Comparison of ENCODE assay signal across 12 mouse cellular contexts in genomic region chr15:81718336-81719138, GRCm38 (mm10). TPM values are rescaled to one million over a fixed set of nuclear protein-coding genes. Genes with fewer than 3 reads are reported as not detected.
DNase-seq lines count a peak whose midpoint lies in the region; ATAC-seq and TF ChIP-seq lines count a peak whose summit lies in the region.
"Had no signal": no experiment of that assay in that cellular context is flagged by ENCODE, and none has a peak within 500 bp of the region (broad histone marks: within the 10 kb centered on the region; RNA-seq: fewer than 3 reads in every experiment).

No protein-coding gene starts in this region.

- no peaks in the 10 kb centered on the region for H3K27me3 ChIP-seq in midbrain, embryonic 15.5 days (replicated peaks)
- H3K27me3 ChIP-seq: CH12.LX; limb, embryonic 15.5 days had no signal

- H3K27ac ChIP-seq in layer of hippocampus, adult 2 months, result peak overlapping the region; percentile 70
- peak overlapping the region; percentile 90 for H3K27ac ChIP-seq in midbrain, embryonic 15.5 days
- H3K27ac ChIP-seq: limb, embryonic 15.5 days had no signal

- peaks cover 16% of the 10 kb centered on the region for H3K4me1 ChIP-seq in midbrain, embryonic 15.5 days
- H3K4me1 ChIP-seq: limb, embryonic 15.5 days had no signal

- 49% methylated on average over 9 of the region's 9 CpGs for WGBS in midbrain, embryonic 15.5 days

- H3K4me3 ChIP-seq in layer of hippocampus, adult 2 months, result no peak overlapping the region
- no peak overlapping the region for H3K4me3 ChIP-seq in midbrain, embryonic 15.5 days
- H3K4me3 ChIP-seq: limb, embryonic 15.5 days had no signal

- peaks cover 43% of the 10 kb centered on the region for H3K36me3 ChIP-seq in midbrain, embryonic 15.5 days (replicated peaks)

- H3K9ac ChIP-seq in midbrain, embryonic 15.5 days, result 0 out of 2 replicates have a peak overlapping the region, but pooled peaks have one; percentile 7
- H3K9ac ChIP-seq: limb, embryonic 15.5 days had no signal

- no peaks in the 10 kb centered on the region for H3K9me3 ChIP-seq in midbrain, embryonic 15.5 days
- H3K9me3 ChIP-seq: limb, embryonic 15.5 days had no signal

- peak in 1 of 2 experiments; percentile 51 for DNase-seq in layer of hippocampus, adult 2 months (ENCODE audit: low spot score in 2 of 2)
- DNase-seq in layer of hippocampus, postnatal 10 days (ENCODE audit: low spot score in 2 of 2), result no peak
- peak; percentile 88 for DNase-seq in brain, embryonic 14.5 days (ENCODE audit: low read depth)
- DNase-seq in frontal cortex, postnatal 14 days (ENCODE audit: low spot score in 2 of 2), result peak; percentile 36 to 67
- no peak for DNase-seq in adrenal gland, adult 2 months
- DNase-seq in thymus, postnatal 14 days, result no peak
- DNase-seq: kidney, adult 18-20 months had no signal

- TF ChIP-seq POLR2A in brain, embryonic 14.5 days (IDR thresholded peaks at IDR 0.05; ENCODE audit: borderline replicate concordance, extremely low read depth, insufficient read depth, insufficient read length, poor library complexity, severe bottlenecking), result no peak

- H3K4me2 ChIP-seq in midbrain, embryonic 15.5 days, result peak overlapping the region; percentile 20
- H3K4me2 ChIP-seq: limb, embryonic 15.5 days had no signal

- ATAC-seq in midbrain, embryonic 15.5 days (replicated peaks), result peak; percentile 94
- no peak for ATAC-seq in activated CD4-positive, CD25-positive, alpha-beta regulatory T cell, adult 4 months

- TF ChIP-seq CTCF in layer of hippocampus, adult 2 months (conservative IDR thresholded peaks at IDR 0.05), result no peak
- TF ChIP-seq CTCF in brain, embryonic 14.5 days (IDR thresholded peaks at IDR 0.05; ENCODE audit: borderline replicate concordance, extremely low read depth, insufficient read depth, insufficient read length), result no peak

RNA-seq across cellular contexts. Expression of gene Chadl, which starts 21.4 kb away (rescaled TPM):
- total RNA-seq in layer of hippocampus, adult 2 months (2021), result 10 to 100 TPM; 11.7 to 12.3 TPM
- total RNA-seq in layer of hippocampus, postnatal 10 days (2021), result 10 to 100 TPM; 24.0 to 31.8 TPM
- polyA plus RNA-seq in brain, embryonic 14.5 days (2012; rRNA removed), result 14.8 and 14.9 TPM in 2 replicates
- polyA plus RNA-seq in midbrain, embryonic 15.5 days (2015; fragmentation: Nextera tagmentation; extraction: Ambion mirVana), result 31.2 and 33.7 TPM in 2 replicates
- under 1 TPM; 0.46 to 0.78 TPM for polyA plus RNA-seq in activated CD4-positive, CD25-positive, alpha-beta regulatory T cell, adult 4 months (2017; shearing (Covaris generic))
- 1 to 10 TPM; 2.3 to 4.4 TPM for total RNA-seq in adrenal gland, adult 2 months (2021)
- 32.2 and 38.7 TPM in 2 replicates for polyA plus RNA-seq in adrenal gland, adult 2 months (2012; rRNA removed)
- total RNA-seq: common myeloid progenitor, adult 5-6 weeks had no signal

RNA-seq across cellular contexts. Expression of gene Zc3h7b, which starts 26.3 kb away (rescaled TPM):
- 100 to 1,000 TPM; 140 to 145 TPM for total RNA-seq in layer of hippocampus, adult 2 months (2021)
- 100 to 1,000 TPM; 155 to 187 TPM for total RNA-seq in layer of hippocampus, postnatal 10 days (2021)
- 80.6 and 102 TPM in 2 replicates for polyA plus RNA-seq in brain, embryonic 14.5 days (2012; rRNA removed)
- polyA plus RNA-seq in midbrain, embryonic 15.5 days (2015; fragmentation: Nextera tagmentation; extraction: Ambion mirVana), result 59.2 and 59.7 TPM in 2 replicates
- polyA plus RNA-seq in activated CD4-positive, CD25-positive, alpha-beta regulatory T cell, adult 4 months (2017; shearing (Covaris generic)), result 1 to 10 TPM; 5.2 to 7.1 TPM
- total RNA-seq in adrenal gland, adult 2 months (2021), result 10 to 100 TPM; 62.9 to 87.9 TPM
- 54.0 and 60.6 TPM in 2 replicates for polyA plus RNA-seq in adrenal gland, adult 2 months (2012; rRNA removed)

RNA-seq across cellular contexts. Expression of gene Rangap1, which starts 26.8 kb away (rescaled TPM):
- total RNA-seq in layer of hippocampus, adult 2 months (2021), result 100 to 1,000 TPM; 149 to 162 TPM
- 100 to 1,000 TPM; 189 to 201 TPM for total RNA-seq in layer of hippocampus, postnatal 10 days (2021)
- 98.8 and 131 TPM in 2 replicates for polyA plus RNA-seq in brain, embryonic 14.5 days (2012; rRNA removed)
- polyA plus RNA-seq in midbrain, embryonic 15.5 days (2015; fragmentation: Nextera tagmentation; extraction: Ambion mirVana), result 162 and 164 TPM in 2 replicates
- 10 to 100 TPM; 39.7 to 56.1 TPM for polyA plus RNA-seq in activated CD4-positive, CD25-positive, alpha-beta regulatory T cell, adult 4 months (2017; shearing (Covaris generic))
- 10 to 100 TPM; 57.1 to 73.0 TPM for total RNA-seq in adrenal gland, adult 2 months (2021)
- polyA plus RNA-seq in adrenal gland, adult 2 months (2012; rRNA removed), result 20.8 and 24.9 TPM in 2 replicates

RNA-seq across cellular contexts. Expression of gene L3mbtl2, which starts 54.8 kb away (rescaled TPM):
- total RNA-seq in layer of hippocampus, adult 2 months (2021), result 10 to 100 TPM; 40.8 to 43.5 TPM
- total RNA-seq in layer of hippocampus, postnatal 10 days (2021), result 10 to 100 TPM; 36.1 to 37.9 TPM
- polyA plus RNA-seq in brain, embryonic 14.5 days (2012; rRNA removed), result 24.8 and 25.7 TPM in 2 replicates
- polyA plus RNA-seq in midbrain, embryonic 15.5 days (2015; fragmentation: Nextera tagmentation; extraction: Ambion mirVana), result 31.5 and 32.1 TPM in 2 replicates
- 10 to 100 TPM; 20.2 to 21.0 TPM for polyA plus RNA-seq in activated CD4-positive, CD25-positive, alpha-beta regulatory T cell, adult 4 months (2017; shearing (Covaris generic))
- total RNA-seq in adrenal gland, adult 2 months (2021), result 10 to 100 TPM; 15.7 to 22.1 TPM
- 11.2 and 12.8 TPM in 2 replicates for polyA plus RNA-seq in adrenal gland, adult 2 months (2012; rRNA removed)

Comparison
In these comparisons a context has a peak if more than half of its experiments do, and no peak if none do; other contexts are left out.
1. DNase-seq: peak in brain, embryonic 14.5 days (single experiment) and frontal cortex, postnatal 14 days (2 of 2); none in layer of hippocampus, postnatal 10 days (0 of 2), adrenal gland, adult 2 months (single experiment) and thymus, postnatal 14 days (single experiment).